Mouse (Mus musculus): Measurements from ENCODE around the gene Pde6h.
A peak's percentile ranks its signal among the peaks of the same experiment; 100 is the strongest.

GRCm38 (mm10) chr6:136944511-136944910 lies 20.9 kb downstream of the Pde6h start:
- TF ChIP-seq ZKSCAN1 (IDR thresholded peaks at IDR 0.05; ENCODE audit: low read depth, low read length) = no peak
- no peak for TF ChIP-seq POLR2A (IDR thresholded peaks at IDR 0.05; ENCODE audit: control insufficient read depth in 1 of 2, insufficient read depth in 1 of 2, low read depth in 1 of 2, low read length in 2 of 2, poor library complexity in 1 of 2)
- TF ChIP-seq SMC3 (IDR thresholded peaks at IDR 0.05; ENCODE audit: low read depth, low read length) = no peak
- no peak for TF ChIP-seq GATA1 (IDR thresholded peaks at IDR 0.05; ENCODE audit: low read depth, low read length)
- no peak for TF ChIP-seq RAD21 (IDR thresholded peaks at IDR 0.05; ENCODE audit: low read depth, low read length)
- peak in 1 of 2 experiments; percentile 33; a peak in 1 of 4 replicates for TF ChIP-seq EP300 (IDR thresholded peaks at IDR 0.05; ENCODE audit: low read depth in 1 of 2, low read length in 2 of 2)
- TF ChIP-seq JUND (IDR thresholded peaks at IDR 0.05; ENCODE audit: low read depth, low read length) = no peak

Measured in MEL (cell line).